Mouse (Mus musculus): ENCODE results near the gene Mybphl.

DNA sequence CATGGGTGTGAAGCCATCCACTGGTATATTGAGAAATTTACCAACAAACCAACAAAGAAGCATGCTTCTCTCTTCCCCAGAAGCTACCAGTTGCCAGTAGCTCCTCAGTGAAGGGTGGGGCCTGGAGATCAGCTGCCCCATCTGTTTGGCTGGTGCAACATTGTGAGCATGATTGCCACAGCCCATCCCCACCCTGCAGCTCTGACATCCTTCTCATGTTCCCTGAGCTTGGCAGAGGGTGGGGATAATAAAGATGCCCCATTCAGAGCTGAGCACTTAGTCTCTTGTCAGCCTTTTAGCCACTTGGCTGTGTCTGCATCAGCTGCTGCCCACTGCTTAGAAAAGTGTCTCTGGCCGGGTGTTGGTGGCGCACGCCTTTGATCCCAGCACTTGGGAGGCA is 41.7 kb upstream of the Mybphl start:
- TF ChIP-seq CTCF (IDR thresholded peaks at IDR 0.05; ENCODE audit: insufficient read depth, low read length) (no peak), POLR2A (IDR thresholded peaks at IDR 0.05; ENCODE audit: borderline replicate concordance, extremely low read depth, low read depth, low read length) (no peak)
